Mouse (Mus musculus) neural tube, embryonic 14.5 days (tissue): Measurements from ENCODE around the gene Gabrr2. TPM values are rescaled to one million over a fixed set of nuclear protein-coding genes. Genes with fewer than 3 reads are reported as not detected.
"Not testable (repeated sequence)": the region's sequence is repeated elsewhere in the genome, so short reads cannot be mapped to it uniquely, and the experiment has no call there.

Experiments
- ATAC-seq: fragments of 200-750 bp; cut with Nextera tagmentation; 2 replicates; pipeline ENCODE4 v1.8.0; 2017; ENCODE audit warnings: low read depth, mild to moderate bottlenecking, moderate TSS enrichment, moderate library complexity
- H3K27ac ChIP-seq: fragments of 300-500 bp; sonication (generic); 2 replicates; pipeline ENCODE4 v1.5.1; 2014; ENCODE audit warnings: low read depth, mild to moderate bottlenecking, control low read depth, low read length, moderate library complexity, mixed read lengths
- H3K27me3 ChIP-seq: fragments of 300-500 bp; sonication (generic); 2 replicates; pipeline ENCODE4 v1.6.1; 2014; ENCODE audit warnings: low read length; ENCODE audit not compliant: control insufficient read depth, insufficient read depth
- H3K36me3 ChIP-seq: fragments of 300-500 bp; sonication (generic); 2 replicates; pipeline ENCODE4 v1.6.1; 2014; ENCODE audit warnings: low read length, mixed read lengths; ENCODE audit not compliant: control insufficient read depth, insufficient read depth
- H3K4me1 ChIP-seq: fragments of 300-500 bp; sonication (generic); 2 replicates; pipeline ENCODE4 v1.6.1; 2014; ENCODE audit warnings: low read length; ENCODE audit not compliant: control insufficient read depth, insufficient read depth
- H3K4me2 ChIP-seq: fragments of 300-500 bp; sonication (generic); 2 replicates; pipeline ENCODE4 v1.6.1; 2014; ENCODE audit warnings: mild to moderate bottlenecking, low read depth, low read length, control low read depth
- H3K4me3 ChIP-seq: fragments of 300-500 bp; sonication (generic); 2 replicates; pipeline ENCODE4 v1.5.1; 2014; ENCODE audit warnings: low read depth, low read length, control low read depth, mixed read lengths
- H3K9ac ChIP-seq: fragments of 300-500 bp; sonication (generic); replicated peaks from 2 replicates; pipeline ENCODE4 v1.6.1; 2014; ENCODE audit warnings: low read depth, mild to moderate bottlenecking, control low read depth, low read length, mixed read lengths
- H3K9me3 ChIP-seq: fragments of 300-500 bp; sonication (generic); 2 replicates; pipeline ENCODE4 v1.6.1; 2016; ENCODE audit warnings: low read length; ENCODE audit not compliant: control insufficient read depth
- WGBS: fragments of 180-500 bp; shearing (Covaris S2); extraction: QIAGEN DNeasy Blood & Tissue Kit; methylation state at CpG from one replicate; pipeline ENCODE4 v1.1.7; 2014; 5-methylcytosine and 5-hydroxymethylcytosine counted together
- polyA plus RNA-seq: library from polyadenylated mRNA; unstranded; fragments of >200 nt; fragmentation: Nextera tagmentation; extraction: Ambion mirVana; gene quantifications from 2 replicates; pipeline ENCODE4 v1.2.1, GENCODE M21; 2014

Gene Gabrr2
- polyA plus RNA-seq, 1 experiment from 2014 or later = 0.25 TPM

DNA sequence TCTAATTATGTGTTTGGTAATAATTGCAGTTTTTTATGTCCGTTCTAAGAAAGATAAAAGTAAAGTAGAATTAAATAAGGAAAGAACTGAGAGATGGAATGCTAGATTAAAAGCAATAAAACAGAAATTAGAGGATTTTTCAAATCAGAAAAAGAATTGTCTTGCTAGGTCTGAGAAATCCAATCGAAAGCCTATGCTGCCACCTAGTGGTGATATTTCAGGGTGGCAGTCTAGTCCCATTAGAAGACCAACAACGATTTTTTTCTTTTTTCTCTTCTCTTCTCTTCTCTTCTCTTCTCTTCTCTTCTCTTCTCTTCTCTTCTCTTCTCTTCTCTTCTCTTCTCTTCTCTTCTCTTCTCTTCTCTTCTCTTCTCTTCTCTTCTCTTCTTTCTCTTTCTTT is 56.3 kb downstream of the Gabrr2 start:
- not testable (repeated sequence) for H3K36me3 ChIP-seq, H3K9ac ChIP-seq, H3K4me1 ChIP-seq, H3K4me3 ChIP-seq, H3K4me2 ChIP-seq, H3K9me3 ChIP-seq, ATAC-seq, H3K27me3 ChIP-seq, H3K27ac ChIP-seq
- WGBS = 4% methylated on average over 3 of the region's 3 CpGs

DNA sequence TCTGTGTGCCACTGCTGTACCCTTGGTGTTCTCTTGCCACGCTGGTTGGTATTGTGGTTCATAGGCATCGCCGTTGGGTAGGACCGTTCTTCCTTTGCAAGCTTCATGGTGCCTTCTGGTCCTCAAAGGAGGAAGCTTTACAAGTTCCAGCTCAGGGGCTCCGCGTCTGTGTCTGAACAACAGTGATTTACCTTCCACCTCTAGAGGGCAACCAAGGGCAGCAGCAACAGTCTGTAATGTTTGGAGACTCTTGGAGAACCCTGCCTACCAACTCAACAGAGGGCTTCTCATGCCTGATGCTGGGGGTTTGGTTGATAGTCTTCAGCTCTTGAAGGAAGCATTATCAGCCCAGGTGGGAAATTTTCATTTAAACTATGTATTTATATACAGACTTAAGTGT is 61.7 kb downstream of the Gabrr2 start:
- Histone ChIP-seq H3K9me3 (no peaks in the 10 kb centered on the region), H3K4me2 (no peak overlapping the region), H3K4me3 (no peak overlapping the region), H3K27me3 (no peaks in the 10 kb centered on the region), H3K9ac (no peak overlapping the region), H3K4me1 (no peaks in the 10 kb centered on the region), H3K27ac (no peak overlapping the region), H3K36me3 (no peaks in the 10 kb centered on the region)
- WGBS = 84% methylated on average over 6 of the region's 6 CpGs
- no peak for ATAC-seq

DNA sequence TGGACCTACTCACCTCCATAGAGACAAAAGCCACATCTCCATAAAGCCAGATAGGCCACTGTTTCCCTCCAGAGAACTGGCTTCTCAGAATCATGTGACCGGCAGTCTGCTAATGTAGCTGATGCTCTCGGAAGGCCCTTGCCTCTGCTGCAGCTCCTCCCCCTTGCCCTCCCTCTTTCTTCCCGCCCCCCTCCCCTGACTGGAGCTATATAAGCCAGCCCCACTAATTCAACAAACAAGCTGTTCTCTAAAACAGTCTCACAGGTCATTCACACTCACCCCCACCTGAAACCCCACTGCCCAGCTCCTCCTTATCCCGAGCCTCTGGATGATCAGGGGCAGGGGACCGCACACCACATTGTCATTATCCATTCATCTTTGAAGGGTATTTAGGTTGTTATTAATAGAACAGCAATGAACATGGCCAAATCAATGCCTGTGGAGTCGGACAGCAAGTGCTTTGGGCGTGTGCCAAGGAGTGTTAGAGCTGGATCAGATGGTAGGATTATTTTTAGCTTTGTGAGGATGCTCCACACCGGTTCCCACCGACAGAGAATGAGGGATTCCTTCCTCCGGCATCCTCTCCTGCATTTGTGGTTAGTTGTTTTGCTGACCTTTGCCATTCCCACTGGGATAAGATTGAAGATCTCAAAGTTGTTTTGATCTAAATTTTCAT is 62.7 kb downstream of the Gabrr2 start:
- Histone ChIP-seq H3K4me3 (no peak overlapping the region), H3K36me3 (no peaks in the 10 kb centered on the region), H3K27me3 (no peaks in the 10 kb centered on the region), H3K4me2 (no peak overlapping the region), H3K4me1 (no peaks in the 10 kb centered on the region), H3K27ac (no peak overlapping the region), H3K9ac (no peak overlapping the region), H3K9me3 (no peaks in the 10 kb centered on the region)
- 72% methylated on average over 10 of the region's 10 CpGs for WGBS
- no peak for ATAC-seq

DNA sequence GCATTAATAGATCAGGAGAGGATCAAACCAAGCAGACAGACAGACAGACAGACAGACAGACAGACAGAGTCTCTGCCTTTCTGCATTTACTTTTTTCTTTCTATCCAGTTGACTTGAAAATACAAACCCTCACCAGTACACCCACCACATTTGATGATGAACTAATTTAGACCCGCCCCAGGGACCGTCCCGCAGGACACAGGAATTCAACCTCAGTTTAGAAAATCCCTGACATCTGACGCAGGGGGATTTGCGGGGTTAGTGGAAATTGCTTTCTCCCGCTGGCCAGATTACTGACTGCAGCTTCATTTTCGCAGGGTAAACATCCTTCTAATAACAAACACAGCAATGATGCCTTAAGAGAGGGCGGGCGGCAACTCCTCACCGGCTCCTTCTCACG is 69.4 kb downstream of the Gabrr2 start, which contains the start of gene Gabrr1:
Gene Gabrr1 (plus strand): TSS at position 301 of the 400 bp plus-strand sequence.
- Histone ChIP-seq H3K9me3 (no peaks in the 10 kb centered on the region), H3K4me2 (no peak within 1 kb of the TSS), H3K27ac (no peak within 1 kb of the TSS), H3K36me3 (no peaks in the 10 kb centered on the region), H3K4me3 (no peak within 1 kb of the TSS), H3K9ac (no peak within 1 kb of the TSS), H3K27me3 (no peaks in the 10 kb centered on the region), H3K4me1 (no peaks in the 10 kb centered on the region)
- ATAC-seq = no peak
- WGBS = 87% methylated on average over 11 of the region's 11 CpGs

Other genes with a start within 250 kb of the Gabrr2 start
- 20.8 and 22.6 TPM in 2 replicates for gene Ankrd6, start 112.2 kb upstream of the Gabrr2 start, polyA plus RNA-seq
- 52.1 and 58.7 TPM in 2 replicates for gene Rragd, start 80.0 kb upstream of the Gabrr2 start, polyA plus RNA-seq
- 78.9 and 81.9 TPM in 2 replicates for gene Ube2j1, start 31.6 kb upstream of the Gabrr2 start, polyA plus RNA-seq
- gene Gabrr1, start 69.5 kb downstream of the Gabrr2 start, polyA plus RNA-seq = 0.17 TPM in 1 of 2 replicates, not detected in the other
- gene Pm20d2, start 126.7 kb downstream of the Gabrr2 start, polyA plus RNA-seq = 2.2 and 2.5 TPM in 2 replicates
- gene Srsf12, start 146.0 kb downstream of the Gabrr2 start, polyA plus RNA-seq = 73.3 and 85.8 TPM in 2 replicates
- gene Pnrc1, start 227.2 kb downstream of the Gabrr2 start, polyA plus RNA-seq = 58.4 and 64.5 TPM in 2 replicates
- gene Rngtt, start 247.3 kb downstream of the Gabrr2 start, polyA plus RNA-seq = 24.2 and 27.5 TPM in 2 replicates